Mouse (Mus musculus): ENCODE data around the gene Peak1. TPM values are rescaled to one million over a fixed set of nuclear protein-coding genes. Genes with fewer than 3 reads are reported as not detected.
A peak's percentile ranks its signal among the peaks of the same experiment; 100 is the strongest.

Gene Peak1
- total RNA-seq, 1 experiment from 2014 or later, result 27.7 TPM

DNA sequence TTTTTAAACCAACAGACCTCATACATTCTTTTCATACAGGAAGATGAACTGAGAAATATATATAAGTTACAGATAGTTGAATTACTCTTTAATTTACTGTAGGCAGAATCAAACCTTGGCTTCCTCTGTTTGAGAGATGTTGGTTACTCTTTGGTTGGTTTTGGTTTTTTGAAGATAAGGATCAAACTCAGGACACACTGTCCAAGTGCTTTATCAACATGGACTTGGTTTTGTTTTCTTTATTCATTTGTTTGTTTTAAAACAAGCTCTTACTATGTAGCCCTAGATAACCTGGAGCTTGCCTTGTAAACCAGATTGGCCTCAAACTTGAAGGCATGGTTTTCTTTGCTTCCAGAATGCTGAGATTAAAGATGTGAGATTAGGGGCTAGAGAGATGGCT, 85.1 kb downstream of the Peak1 start:
- no peak for ATAC-seq (replicated peaks; ENCODE audit: insufficient number of reproducible peaks, low FRiP score, low TSS enrichment, poor library complexity, severe bottlenecking)

DNA sequence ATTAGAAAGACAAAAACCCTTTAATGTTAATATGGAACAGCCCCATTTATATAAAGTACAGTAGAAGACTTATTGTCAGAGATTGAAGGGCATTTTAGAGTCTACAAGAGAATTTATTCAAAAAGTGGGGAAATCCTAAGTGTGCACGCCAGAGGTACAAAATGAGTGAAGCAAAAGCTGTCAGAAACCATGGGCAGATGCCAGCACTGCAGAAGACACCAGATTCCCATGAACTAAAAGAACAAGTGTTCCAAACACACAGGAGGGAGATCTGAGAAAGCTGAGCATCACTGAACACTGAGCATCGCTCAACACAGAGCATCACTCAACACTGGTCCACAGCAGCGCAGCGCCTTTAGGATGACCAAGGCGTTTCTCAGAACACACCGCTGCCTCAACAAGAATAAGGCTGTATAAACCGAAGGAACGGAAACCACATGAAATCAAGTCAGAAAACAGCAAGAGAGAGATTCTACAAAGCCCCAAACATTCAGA, 91.3 kb downstream of the Peak1 start:
- no peak for ATAC-seq (replicated peaks; ENCODE audit: insufficient number of reproducible peaks, low FRiP score, low TSS enrichment, poor library complexity, severe bottlenecking)

DNA sequence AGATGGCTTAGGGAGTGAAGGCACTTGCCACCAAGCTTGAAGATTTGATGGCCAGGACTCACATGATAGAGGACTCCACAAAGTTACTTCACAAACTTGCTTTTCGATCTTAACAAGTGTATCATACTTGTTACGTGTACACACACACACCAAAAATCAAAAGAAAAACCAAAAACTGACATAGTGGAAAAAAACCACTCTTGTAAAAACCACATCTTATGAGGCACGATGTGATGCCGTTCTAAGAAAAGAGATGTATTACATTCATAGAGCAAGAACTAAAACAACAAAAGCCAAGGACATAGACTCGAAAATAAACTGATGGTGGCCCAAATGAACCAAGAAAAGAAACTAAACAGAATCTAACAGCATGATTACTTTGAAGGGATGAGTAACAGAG, 92.1 kb downstream of the Peak1 start:
- no peak for ATAC-seq (replicated peaks; ENCODE audit: insufficient number of reproducible peaks, low FRiP score, low TSS enrichment, poor library complexity, severe bottlenecking)

DNA sequence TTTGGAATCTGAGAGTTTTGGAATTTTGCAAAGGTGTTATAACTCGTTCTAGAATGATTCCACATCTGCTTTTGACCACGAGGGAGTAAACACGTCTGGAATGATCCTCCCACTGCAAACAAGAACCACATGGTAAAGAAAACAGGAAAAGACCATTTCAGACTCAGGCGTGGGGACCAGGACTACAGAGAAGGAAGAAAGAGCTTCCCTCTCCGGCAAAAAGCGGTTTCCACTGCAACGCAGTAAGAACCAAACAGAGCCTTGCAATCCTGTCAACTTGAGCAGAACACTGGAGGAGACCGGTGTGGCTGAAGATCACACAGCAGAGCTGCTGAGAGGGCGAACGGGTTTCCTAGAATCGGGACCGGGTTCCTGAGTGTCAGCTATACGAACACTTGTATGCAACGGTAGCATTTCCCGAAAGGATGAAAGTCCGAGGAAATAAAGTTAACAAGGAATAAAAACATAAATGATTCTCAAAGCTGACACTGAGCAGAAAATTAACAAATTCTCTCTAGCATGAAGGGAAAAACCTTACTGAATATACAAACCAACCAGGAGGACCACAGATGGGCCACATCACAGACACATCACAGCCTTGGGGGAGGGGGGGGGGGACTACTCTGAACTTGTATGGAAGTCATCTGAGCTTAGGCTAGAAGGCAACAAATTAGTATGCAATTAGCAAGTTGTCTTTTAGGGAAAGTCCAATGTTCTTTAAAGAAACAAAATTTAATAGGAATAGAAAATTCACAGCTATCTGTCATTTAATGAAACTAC, 93.1 kb downstream of the Peak1 start:
- no peak for ATAC-seq (replicated peaks; ENCODE audit: insufficient number of reproducible peaks, low FRiP score, low TSS enrichment, poor library complexity, severe bottlenecking)

DNA sequence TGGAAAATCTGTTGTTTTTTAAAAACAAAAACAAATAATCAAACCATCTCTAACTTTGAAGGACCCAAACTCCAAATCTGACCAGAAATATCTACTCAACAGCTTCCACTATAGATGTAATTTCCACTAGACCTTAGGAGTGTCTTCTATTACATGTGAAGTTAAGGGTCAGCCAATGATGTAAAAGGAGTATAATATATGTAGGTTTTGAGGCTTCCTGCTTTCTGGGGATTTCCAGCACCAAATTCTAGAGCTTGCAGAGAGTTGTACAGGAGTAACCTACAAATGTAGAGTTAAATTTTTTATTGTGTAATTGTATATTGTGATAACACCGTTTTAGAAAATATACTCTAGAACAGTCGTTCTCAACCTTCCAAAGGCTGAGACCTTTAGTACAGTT, 96.6 kb downstream of the Peak1 start:
- no peak for ATAC-seq (replicated peaks; ENCODE audit: insufficient number of reproducible peaks, low FRiP score, low TSS enrichment, poor library complexity, severe bottlenecking)

DNA sequence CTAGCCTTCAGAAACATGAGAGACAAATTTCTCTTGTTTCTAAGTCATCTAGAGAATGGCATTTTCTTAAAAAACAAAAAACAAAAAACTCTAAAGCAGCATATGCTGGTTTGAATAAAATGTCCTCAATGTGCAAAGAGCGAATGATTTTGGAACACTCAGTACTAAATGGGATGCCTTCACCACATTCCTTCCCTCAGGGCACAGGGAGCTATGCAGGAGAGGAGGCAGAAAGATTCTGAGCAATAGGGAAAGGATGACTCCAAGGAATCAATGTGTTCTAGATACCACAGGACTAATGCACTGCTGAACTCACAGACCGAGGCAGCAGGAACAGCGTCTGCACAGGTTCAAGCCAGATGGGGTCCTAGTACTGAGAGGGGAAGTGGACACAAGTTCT, 103.5 kb downstream of the Peak1 start:
- no peak for ATAC-seq (replicated peaks; ENCODE audit: insufficient number of reproducible peaks, low FRiP score, low TSS enrichment, poor library complexity, severe bottlenecking)

DNA sequence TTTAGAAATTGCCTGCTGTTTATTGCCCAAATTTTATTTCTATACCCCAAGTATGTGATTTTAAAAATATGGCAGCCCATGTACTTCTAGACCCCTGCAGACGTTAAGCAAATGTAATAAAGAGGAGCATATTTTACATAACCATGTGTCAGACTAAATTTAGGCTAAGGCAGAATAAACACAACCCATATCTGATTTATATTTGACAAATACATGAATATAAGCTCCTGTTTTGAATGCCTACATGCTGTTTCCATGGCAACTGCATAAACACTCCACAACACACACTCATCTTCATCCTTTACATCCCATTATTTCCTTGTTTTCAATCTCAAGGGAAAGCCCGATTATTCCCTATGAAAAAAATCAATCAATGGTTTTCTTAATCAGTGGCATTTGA, 108.8 kb downstream of the Peak1 start:
- ATAC-seq (replicated peaks; ENCODE audit: insufficient number of reproducible peaks, low FRiP score, low TSS enrichment, poor library complexity, severe bottlenecking), result no peak

DNA sequence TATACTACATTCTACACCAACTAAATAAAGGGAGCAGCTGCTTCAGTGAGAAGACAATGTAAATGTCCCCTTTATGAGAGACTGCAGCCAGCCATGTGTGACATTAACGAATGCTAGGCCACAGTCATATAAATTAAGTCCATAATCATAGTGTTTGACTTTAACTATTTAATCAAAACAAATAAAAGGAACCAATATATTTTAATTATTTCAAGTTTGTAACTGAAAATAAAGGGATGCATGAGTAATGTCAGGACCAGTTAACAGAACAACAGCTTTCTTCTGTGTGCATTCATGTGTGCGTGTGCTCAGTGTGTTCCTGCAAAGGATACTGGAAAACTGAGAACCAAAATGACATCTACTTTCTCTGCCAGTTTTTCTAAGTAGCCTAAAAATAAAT, 113.3 kb downstream of the Peak1 start:
- no peak for ATAC-seq (replicated peaks; ENCODE audit: insufficient number of reproducible peaks, low FRiP score, low TSS enrichment, poor library complexity, severe bottlenecking)

DNA sequence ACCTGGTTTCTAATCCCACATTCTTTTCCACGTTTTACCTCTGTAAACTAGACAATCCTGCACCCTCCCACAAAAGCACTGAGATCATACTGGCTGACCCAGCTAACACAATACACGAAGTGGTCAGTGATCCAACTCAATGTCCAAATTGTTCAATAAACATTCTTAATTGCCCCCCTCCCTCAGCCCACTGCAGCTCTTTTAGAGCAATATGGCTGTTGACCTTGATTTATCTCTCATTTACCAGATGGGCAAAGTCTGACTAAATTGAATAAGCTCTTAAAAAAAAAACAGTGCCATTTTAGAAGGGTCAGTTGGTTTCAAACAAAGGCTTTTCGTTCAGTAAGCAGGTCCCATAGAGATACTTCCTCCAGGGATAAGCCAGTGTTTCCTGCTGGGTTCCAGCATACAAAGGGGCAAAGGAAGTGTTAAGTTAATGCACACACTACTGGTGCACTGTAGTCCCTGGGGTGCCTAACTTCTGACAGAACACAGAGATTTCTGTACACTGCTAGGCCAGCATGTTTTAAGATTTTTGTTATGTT, 114.9 kb downstream of the Peak1 start:
- ATAC-seq (replicated peaks; ENCODE audit: insufficient number of reproducible peaks, low FRiP score, low TSS enrichment, poor library complexity, severe bottlenecking), result no peak

DNA sequence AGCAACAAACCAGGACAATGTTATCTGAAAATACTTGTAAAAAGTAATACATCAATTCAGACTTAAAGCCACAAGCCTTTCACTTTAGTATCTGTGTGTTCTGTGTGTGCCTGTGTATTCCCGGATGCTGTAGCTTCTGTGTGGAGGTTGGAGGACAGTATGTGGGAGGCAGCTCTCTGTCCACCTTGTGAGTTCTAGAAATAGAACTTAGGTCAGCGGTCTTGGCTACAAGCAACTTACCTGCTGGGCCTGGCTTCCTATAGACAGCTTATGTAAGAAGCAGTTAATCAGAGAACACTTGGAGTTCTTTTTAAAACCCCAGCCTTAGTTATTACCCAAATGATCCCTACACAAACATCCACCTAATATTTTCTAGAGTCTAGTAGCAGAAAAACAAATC, 127.8 kb downstream of the Peak1 start:
- no peak for ATAC-seq (replicated peaks; ENCODE audit: insufficient number of reproducible peaks, low FRiP score, low TSS enrichment, poor library complexity, severe bottlenecking)

DNA sequence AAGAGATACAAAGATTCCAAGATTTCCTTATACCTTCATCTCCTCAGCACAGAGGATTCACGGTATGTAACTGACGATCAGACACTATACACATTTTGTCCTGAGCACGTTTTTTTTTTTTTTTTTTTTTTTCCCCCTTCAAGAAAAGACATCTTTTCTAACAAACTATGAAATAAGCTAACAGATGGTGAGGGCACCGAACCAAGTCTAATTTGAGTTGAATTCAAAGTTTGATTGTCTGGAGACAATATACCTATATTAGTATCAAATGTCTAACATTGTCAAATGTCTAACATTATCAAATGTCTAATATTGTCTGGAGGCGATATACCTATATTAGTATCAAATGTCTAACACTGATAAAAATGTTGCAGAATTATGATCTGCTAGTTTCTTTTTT, 135.4 kb downstream of the Peak1 start:
- no peak for ATAC-seq (replicated peaks; ENCODE audit: insufficient number of reproducible peaks, low FRiP score, low TSS enrichment, poor library complexity, severe bottlenecking)

DNA sequence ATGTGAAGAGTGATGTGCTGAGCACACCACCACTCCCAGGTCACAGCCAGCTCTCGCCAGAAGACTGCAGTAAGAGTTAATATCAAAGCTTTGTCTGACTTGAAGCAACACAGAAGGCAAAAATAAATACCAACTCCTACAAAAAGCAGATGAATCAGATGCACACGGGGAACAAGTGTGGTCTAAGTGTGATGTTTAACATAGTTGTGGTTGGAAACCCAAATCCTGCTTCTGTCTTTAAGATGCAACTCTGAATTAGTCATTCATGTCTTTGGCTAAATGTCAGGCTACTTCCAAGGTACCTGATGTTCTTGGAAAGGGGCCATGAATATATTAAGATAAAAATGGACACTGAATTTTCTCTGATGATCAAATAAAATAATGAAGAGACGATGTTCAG, 144.3 kb downstream of the Peak1 start:
- no peak for ATAC-seq (replicated peaks; ENCODE audit: insufficient number of reproducible peaks, low FRiP score, low TSS enrichment, poor library complexity, severe bottlenecking)

DNA sequence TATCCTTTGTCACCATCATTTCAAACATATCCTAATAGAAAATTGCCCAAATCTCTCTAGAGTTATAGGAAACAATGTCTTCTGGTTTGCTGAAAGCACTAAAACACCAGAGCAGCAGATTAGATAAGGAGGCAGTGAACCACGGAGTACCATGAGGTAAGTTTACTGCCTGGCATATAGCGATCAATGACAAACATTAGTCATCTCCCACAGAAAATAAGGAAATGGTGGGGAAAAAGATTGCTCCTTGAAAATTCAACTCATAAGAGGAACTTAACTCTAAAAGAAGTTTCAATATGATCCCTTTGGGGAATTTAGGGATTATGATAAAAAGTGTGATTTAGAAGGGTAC, 145.6 kb downstream of the Peak1 start:
- ATAC-seq (replicated peaks; ENCODE audit: insufficient number of reproducible peaks, low FRiP score, low TSS enrichment, poor library complexity, severe bottlenecking), result no peak

DNA sequence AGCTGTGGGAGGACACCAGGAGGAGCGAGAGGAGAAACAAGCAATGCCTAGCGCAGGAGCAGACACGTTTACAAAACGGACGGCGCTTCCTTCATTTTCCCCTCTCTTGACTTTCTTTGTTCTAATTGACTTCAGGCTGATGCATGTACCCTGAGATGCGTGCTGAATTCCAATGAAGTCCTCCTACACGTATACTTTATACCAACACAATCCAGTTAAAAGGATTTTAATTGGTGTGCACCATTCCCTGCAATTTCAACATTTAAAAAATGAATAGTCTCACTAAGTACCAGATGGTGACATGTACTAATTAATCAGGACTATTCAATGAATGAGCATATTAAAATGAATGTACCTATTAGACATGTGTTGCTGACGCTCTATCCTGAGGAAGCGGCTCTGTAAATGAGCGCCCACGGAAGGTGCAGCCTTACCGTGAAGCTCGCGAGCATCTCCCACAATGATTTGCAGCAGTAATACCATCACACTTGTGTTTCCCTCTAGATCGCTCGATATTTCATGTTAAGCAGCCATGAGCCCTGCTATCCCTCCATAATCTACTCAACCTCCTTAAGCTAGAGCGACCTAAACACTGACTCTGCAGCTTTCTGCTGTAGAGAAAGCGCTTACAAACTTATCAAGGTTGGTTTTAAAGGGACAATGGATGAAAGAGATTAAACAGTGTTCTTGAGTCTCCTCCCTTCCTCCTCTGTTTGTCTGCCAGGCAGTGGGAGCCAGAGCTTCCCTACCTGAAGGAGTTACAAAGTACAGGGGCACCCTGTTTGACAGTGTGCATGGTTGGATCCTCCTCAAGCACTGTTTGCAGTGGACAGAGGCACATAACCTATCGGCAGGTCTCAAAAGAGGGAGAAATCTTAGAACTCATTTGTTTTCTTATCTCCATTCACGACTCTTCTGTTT, 146.3 kb downstream of the Peak1 start:
- no peak for ATAC-seq (replicated peaks; ENCODE audit: insufficient number of reproducible peaks, low FRiP score, low TSS enrichment, poor library complexity, severe bottlenecking)

DNA sequence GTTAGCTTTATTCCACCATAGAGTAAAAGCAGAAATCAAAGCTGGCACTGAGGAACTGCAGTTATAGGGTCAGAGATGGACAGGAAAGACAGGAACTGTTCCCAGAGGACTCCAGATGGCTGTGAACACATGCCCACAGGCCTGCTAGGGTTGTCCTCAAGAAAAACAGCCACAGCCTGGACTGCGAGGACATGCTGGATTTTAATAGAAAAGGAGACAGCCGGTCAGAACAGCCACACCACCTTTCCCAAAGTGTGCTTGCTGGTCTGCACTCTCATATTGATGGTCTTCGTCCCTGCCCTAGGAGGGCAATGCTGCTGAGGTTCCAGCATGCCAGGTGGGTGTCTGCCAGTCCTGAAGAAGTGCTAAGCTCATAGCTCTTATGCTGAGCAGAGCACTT, 148.8 kb downstream of the Peak1 start:
- no peak for ATAC-seq (replicated peaks; ENCODE audit: insufficient number of reproducible peaks, low FRiP score, low TSS enrichment, poor library complexity, severe bottlenecking)

DNA sequence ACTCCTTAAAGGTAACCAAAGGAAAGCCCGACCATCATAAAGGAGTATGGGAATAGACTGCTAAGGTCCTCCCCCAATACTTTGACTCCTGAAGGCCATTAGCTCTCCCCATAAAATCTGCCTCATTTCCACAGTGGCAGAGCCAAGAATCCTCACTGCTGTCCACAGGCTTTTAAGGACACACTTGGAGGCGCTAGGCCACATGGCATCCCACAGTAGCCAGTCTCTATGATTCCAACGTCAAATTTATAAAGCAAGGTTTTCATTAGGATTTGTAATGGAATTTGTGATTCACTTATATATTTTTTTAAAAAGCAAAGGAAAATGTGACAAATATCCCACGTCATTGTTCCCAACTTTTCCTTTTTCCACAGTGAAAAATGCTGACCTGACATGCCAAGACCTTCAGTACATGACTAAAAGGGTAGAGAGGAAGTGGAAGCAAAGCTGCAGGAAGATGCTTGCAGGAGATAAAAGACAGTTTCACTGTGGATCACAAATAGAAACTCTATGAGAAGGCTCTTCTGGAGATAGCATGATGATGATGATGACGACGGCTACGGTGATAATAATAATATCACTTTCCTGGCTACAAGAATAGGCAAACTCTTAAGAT, 151.6 kb downstream of the Peak1 start:
- no peak for ATAC-seq (replicated peaks; ENCODE audit: insufficient number of reproducible peaks, low FRiP score, low TSS enrichment, poor library complexity, severe bottlenecking)

DNA sequence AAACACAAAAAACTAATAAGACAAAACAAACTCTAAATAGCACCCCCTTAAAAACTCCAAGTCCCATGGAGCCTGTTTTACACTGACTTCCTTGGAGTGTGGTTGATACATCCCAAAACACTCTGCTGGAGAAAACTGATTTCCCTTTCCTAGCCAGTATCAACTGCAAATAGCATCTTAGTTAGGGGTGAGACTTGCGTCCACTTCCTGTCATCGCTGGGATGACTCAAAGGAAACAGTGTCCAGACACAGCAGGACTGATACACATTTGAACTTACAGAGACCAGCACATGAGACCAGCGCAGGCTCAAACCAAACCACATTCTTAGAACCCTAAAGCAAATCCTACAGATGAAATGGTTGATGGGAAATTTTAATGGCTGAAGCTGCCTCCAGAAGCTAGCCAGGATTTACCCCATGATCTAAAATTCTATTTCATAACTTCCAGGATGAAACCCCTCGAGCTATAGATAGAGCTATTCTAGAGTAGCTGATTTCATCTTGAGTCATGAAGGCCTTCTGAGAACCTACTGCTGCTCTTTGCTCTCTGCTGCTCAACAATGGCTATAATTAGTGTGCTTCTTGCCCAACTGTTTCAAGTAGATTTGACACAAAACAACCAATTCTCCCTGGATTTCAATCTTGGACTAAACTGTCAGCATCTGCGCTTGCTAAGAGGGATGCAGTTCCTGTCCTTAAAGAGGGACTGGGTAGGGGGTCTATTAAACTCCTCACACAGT, 152.2 kb downstream of the Peak1 start:
- no peak for ATAC-seq (replicated peaks; ENCODE audit: insufficient number of reproducible peaks, low FRiP score, low TSS enrichment, poor library complexity, severe bottlenecking)

DNA sequence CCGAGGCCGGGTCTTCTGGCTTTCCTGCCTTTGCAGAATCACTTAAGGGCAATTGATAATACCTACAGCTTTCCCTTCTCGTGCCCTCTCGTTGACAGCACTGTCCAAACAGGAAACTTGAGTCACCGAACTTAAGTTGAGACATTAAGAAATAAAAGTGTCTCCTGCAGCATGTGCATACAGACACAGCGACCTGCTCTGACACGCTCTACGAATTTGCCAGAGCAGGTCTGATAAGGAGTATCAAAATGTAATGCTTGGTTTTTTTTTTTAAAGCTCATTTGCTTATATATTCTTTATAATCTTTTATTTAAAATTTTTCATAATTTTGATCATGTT, 152.9 kb downstream of the Peak1 start:
- 0 out of 2 replicates have a peak, but pooled peaks have one; percentile 19 for ATAC-seq (replicated peaks; ENCODE audit: insufficient number of reproducible peaks, low FRiP score, low TSS enrichment, poor library complexity, severe bottlenecking)
